Mouse (Mus musculus) lung, postnatal 10 days (tissue): ENCODE measurements at regions not wholly inside any gene's neighbourhood (a gene's known extent, or its start where the extent isn't known, plus 50 kb on each side); places are given as distances from the start of the nearest gene placed in this dataset.
"Not testable (repeated sequence)": the region's sequence is repeated elsewhere in the genome, so short reads cannot be mapped to it uniquely, and the experiment has no call there.

ENCODE experiments used
- DNase-seq: peaks from one replicate; pipeline ENCODE4 v3.0.0; 2021

DNA sequence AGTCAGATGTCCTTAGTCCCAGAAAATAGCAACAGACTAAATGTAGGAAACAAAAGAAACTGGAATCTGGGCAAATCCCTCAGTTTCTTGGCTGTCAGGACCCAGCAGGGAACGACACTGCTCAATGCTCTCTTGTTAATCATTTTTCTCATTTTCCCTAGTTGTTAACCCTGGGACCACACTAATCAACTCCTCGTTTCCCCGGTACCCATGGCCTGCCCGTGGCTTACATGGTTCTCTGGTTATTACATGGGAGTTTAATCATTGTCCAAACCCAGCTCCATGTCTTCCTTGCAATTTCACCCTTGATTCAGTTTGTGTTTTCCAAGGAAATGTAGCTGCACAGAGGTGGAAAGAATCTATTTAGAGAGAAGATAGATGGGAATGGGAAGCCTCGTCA lies 580.1 kb upstream of the Klhl29 start:
- no peak for DNase-seq

GRCm38 (mm10) chr12:5943346-5943925 lies 568.0 kb upstream of the Klhl29 start:
- DNase-seq, result no peak

- no peak for DNase-seq
Observed at GRCm38 (mm10) chr12:5921262-5921661, 545.8 kb upstream of the Klhl29 start.

DNA sequence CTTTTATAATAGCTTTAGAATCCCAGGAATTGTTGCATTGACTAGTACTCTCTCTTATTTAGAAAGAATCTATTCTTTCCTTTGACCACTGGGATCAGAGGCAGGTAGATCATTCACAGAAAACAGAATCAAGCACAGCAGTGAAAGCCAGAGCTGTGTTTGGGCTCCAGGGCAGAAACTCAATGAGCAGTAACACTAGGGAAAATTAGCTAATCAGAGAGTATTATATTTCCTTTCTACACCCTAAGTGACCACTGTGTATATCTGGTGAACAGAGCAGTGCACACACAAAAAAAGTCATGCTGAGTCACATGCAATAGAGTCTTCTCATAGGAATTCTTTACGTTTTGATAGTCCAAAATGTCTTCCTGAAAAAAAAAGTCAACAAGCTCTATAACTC lies 542.5 kb upstream of the Klhl29 start:
- no peak for DNase-seq

GRCm38 (mm10) chr12:5906251-5906650 lies 530.8 kb upstream of the Klhl29 start:
- peak; percentile 9 for DNase-seq

DNA sequence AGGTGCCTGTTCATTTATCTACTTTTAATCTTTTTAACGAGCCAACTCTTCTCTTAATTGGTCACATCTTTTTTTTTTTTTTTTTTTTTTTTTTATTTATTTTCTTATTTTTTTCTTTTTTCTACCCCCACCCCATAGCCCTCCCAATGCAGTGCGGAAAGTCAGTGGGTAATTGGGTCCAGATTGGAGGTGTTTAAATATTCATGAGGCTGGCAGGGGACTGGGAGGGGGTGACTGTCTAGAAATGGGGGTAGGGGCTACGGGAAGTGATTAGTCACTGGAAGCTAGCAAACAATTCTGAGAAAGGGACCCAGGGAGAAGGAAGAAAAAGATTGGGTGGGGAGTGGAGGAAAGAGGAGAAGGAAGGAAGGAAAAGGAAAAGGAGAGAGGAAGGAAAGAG lies 516.3 kb upstream of the Klhl29 start:
- not testable (repeated sequence) for DNase-seq

- no peak for DNase-seq
Observed at GRCm38 (mm10) chr12:5866701-5867100, 491.2 kb upstream of the Klhl29 start.

DNA sequence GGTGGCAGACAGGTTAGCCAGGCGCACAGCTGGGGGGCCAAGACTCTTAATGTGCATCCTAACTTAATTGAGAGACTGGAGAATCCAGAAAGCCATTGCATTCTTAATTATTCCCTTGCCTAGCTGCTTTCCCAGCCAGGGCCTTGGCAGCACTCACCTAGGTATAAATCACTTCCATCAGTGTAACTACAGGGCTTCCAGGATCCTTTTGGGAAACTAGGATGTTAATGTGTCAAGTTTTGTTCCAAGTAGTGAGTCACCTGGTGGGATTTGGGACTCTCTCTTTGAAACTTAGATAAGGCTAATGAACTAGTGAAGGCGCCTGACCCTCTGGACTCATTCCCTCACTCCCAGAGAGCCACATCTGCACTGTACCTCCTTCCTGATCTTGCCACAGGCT lies 484.3 kb upstream of the Klhl29 start:
- DNase-seq, result no peak

GRCm38 (mm10) chr12:5856421-5856820 lies 480.9 kb upstream of the Klhl29 start:
- no peak for DNase-seq

- no peak for DNase-seq
Observed at GRCm38 (mm10) chr12:5810427-5810826, 434.9 kb upstream of the Klhl29 start.

DNA sequence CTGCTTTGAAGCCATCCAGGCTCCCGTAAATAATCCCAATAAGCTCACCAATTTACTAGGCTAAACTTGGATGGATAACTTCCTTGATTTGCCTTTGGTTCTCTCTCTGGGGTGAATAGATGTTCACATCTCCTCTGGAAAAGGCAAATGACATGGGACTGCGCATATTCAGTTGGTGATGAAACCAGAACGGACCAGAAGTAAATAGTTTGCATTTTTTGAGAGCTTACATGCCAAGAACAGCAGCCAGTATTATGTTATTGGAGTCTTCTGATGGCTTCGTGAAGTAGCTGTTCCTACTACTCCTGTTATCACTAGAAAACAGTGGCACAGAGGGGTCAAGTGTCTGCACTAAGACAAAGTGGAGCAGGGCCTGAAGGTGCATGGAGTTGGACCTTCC lies 434.5 kb upstream of the Klhl29 start:
- DNase-seq, result no peak

DNA sequence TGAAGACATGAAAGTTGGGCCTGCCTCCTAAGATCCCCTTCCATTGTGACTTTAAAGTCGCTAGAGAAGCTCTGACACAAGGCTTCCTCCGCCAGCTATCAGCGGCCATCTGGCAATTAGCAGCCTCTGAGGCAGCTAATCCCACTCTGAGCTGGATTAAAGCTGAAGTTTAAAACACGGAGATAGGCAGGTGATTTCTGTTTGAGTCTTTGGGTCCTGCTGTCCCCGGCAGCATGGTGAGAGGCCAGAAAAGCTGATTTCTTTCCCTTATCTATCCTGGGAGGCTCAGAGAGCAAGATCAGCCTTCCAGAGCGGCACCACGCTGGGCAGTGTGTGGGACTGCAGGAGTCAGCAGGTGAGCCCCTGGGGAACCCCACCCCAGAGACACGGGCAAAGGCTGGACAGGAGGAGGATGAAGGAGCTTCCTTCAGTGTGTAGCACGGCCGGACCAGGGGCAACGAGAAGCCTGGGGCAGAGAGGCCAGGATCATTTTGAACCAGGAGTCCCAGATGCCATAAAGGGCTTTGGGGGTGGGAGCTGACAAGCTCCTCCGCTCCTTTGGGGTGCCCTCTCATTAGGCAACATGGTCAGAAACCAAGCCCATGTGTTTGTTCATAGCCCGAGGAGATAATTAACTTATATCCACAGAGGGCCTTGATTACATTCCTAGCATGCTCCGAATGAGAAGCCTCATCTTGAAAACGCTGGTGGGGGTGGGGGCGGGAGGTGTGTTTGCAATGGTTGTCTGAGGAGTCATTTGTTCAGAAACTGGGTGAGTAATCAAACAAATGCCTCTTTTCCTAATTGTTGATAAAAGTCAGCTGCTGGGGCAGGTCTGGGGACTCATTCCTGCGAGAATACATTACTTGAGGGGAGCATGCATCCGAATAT lies 432.8 kb upstream of the Klhl29 start:
- no peak for DNase-seq

DNA sequence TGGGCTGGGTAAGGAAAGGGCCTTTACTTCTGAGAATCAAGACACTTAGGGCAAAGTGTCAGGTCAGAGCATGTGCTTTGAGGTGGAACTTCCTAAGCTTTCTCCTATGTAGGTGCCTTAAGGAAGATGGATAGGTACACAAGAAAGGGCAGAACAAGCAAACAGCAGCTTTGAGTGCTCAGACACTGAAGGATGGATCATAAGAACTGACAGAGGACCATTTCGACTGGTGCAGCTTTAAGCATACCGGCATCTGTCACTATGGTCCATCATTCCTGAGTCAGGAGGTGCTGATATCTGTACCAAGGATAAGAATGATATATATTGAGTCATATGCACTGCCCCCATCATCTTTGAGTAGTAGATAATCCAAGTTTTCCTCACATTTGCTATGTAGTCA lies 430.2 kb upstream of the Klhl29 start:
- DNase-seq, result no peak

GRCm38 (mm10) chr12:5793051-5793450 lies 417.6 kb upstream of the Klhl29 start:
- DNase-seq, result peak; percentile 55

DNA sequence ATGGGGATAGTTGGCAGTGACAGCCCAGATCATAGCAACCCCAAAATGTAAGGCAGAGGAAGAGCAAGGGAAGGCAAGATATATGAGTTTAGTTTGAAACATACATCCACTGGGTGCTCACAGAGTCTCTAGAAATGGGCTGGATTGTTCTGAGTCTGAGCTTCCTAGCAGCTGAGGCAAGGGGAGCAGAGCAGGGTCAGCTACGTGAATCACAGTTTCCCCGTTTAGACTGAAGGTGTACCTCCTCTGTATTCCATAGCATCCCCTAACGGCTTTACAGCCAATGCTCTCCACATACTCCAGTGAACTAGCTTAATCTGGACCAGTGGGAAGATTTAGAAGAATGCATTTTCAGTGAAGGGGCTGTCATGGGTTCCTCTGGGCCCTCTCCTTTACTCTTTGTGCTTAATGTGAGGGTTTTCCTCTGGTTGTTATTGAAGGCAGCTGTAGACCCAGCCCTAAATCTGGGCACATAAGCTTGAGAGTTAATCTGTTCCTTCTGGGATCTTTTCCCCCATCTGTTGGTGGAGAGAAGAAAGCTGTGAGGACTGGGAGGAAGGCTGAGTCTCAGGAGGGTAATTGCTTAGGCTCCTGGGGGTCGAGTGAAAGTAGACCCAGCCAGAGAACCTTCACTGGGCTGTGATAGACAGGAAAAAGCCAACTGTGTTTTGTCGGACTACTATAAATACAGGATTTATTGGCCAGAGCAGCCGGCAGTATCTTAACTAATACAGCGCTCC lies 411.8 kb upstream of the Klhl29 start:
- no peak for DNase-seq

DNA sequence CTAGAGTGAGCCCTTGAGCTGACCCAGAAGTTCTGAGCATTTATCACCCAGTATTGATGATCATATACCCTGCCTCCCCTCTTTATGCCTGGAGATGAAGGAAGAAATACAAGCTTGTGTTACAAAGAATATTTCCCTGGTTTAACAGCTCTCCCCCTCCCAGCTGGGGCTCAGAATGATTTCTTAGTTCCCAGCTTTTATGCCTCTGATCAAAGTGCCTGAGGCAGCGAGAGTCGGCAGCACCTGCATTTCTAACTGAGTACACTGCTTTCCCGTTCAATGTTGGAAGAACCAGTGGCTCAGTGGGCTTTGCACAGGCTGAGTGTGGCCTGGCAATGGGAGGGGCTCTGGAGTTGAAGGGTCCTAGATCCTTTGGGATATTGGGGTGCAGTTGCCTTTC lies 405.8 kb upstream of the Klhl29 start:
- no peak for DNase-seq

DNA sequence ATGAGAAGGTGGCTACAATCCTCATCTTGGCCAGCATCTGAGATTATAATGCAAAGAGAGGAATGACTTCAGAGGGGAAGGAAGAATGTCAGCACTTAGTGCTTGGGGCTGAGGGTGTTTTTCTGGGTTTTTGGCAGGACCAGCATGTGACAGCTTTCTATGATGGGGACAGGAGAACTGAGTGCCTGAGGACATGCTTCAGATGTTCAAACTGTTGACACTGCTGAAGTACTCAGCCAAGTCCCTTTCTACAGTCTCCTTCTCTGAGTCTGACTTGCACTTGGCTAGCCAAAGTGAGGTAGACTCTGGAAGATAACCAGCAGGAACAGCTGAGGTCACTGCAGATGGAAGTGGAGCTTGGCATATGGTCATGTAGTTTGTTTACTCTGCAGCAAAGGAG lies 402.1 kb upstream of the Klhl29 start:
- DNase-seq, result peak; percentile 57

DNA sequence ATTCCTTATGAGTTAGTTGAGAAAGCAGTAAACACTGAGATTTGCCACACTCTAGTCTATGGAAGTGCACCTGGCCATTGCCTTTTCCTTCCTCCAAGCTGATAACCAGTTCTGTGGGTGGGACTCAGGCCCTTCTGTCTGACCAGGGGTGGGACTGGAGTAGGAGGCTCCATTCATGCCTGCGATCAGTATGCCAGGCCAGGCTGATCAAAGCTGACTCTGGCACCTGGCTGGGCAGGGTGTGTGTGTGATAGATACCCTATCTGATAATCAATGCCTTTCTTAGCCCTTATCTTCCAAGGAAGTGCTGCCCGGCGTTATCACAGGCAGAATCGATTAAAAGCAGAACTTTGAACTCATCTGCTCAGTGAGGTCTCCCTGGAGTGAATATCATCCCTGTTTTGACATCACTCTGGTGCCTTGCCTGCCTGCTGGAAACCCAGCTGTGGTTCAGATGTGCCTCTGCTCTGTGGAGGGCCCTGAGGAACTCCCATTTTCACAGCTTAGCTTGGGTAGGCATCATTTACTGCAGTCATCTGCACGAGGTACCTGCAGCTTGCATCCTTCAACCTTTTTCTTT lies 396.0 kb upstream of the Klhl29 start:
- DNase-seq, result no peak

DNA sequence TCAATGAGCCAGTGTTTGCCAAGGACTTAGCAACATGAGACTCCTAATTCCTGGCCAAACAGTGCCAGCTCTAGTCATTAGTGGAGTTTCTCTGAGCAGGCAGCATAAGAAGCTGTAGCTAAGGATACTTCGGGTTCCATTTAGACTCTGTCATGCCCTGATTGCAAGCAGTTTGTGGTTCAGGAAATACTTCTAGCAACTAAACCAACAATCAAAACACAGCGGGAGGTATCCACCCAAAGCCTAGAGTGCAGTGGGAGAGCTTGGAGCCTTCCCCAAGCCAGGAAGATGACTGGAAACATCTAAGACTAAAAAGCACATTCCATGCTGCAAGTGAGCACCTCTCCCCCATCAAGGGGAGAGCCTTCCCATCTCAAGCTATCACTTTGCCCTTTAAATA lies 395.0 kb upstream of the Klhl29 start:
- no peak for DNase-seq

DNA sequence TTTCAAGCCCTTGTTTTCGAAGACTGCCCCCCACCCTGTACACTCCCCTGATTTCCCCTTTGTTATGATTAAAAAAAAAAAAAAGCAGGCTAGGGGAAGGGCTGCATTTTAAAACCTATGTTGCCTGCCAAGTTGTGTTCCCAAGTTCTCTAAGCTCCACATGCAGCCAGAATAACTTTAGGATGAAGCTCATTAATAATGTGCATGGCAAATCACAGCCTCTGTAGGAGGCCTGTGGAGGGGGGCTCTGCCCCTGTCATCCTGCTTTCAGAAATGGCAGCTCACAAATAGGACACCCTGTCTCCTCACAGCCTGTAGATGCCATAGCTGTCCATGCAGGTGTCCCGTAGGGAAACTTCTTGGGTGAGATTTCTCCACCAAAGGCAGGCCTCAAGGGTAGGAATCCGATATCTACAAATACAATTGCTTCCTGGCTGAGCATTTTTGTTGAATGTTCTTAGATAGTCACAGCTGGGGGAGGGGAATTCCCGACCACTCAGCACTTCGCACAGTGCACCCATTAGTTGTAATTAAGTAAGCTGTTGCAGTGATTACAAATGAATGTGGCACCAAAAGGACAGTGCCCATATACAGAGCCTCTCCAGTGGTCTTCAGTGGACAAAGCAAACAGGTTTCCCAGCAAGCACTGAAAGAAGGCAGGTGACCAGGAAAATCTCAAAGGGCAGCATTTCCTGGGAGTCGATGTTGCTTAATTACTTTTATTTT lies 389.1 kb upstream of the Klhl29 start:
- DNase-seq, result no peak

DNA sequence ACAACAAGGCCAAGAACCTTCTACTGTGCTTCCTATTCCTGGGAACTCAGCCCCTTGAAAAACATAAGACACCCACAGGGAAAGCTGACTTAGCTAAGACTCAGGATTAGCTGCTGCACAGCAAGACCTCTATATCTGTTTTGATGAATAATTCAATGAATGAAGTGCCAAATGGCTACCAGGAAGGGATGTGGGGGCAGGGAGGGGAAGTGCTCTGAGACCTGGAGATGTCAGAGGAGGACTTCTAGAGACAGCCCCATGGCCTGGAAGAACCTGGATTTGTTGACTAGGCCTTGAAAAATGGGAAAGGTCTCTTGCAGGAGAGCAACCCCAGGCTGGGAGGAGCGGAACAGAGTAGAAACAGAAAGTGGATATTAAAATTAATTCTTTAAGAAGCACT lies 388.5 kb upstream of the Klhl29 start:
- DNase-seq, result no peak

DNA sequence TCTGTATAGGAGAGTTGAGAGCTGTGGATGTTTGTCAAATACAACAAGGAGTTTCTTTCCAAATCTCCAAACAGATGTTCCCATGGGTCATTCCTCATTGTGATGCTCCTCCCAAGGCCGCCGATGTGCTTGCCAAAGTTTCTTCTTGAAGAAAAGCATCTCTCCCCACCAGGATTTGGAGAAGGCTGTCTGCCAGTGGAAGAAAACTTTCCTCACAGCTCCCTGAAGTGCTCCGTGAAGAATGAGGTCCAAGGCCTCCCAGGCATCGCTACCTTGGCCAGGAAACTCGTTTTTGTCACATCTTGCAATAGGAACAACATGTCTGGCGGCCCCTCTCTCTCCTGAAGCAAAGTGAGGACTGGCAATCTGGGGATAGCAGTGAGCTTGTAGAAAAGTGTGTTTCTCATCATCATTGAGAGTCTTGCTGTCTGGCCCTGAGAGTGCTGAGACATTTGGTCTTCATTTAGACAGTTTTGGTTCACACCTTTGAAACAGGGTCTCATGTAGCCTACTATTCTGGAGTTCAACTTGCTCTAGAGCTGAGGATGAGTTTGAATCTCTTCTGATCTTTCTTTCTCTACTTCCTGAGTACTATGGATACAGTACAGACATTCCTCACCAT lies 386.9 kb upstream of the Klhl29 start:
- peak; percentile 15 for DNase-seq
